Mouse (Mus musculus) layer of hippocampus, adult 18-20 months (tissue): Measurements from ENCODE around the gene Mmab. TPM values are rescaled to one million over a fixed set of nuclear protein-coding genes. Genes with fewer than 3 reads are reported as not detected.

ENCODE experiments used
- DNase-seq, 2 experiments: peaks; one replicate each; pipeline ENCODE4 v3.0.0; 2022; ENCODE audit warnings: low spot score in 2 of 2
- total RNA-seq, 2 experiments: library from RNA; stranded (reverse); gene quantifications; 2 replicates each; pipeline ENCODE4 v1.2.3; 2021

Gene Mmab
- total RNA-seq, 2 experiments from 2014 or later: 21.7 to 22.2 TPM

DNA sequence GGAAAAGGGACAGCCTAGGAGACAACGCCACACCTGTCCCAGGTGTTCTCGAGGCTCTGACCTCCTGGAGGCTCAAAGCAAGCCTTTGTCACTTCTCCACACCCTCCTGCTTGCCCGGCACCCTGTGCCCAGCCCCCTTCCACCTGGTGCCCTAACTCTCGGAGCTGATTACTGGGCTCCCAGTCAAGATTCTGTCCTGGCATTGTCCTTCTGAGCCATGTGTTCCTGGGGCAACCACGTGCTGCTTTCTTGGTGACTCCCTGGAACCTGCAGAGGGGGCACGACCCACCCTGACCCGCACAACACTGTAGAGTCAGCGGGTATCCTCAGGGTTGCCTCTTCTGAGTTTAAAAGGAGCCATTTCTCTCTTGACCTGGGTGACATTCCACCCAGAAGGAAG is 9.5 kb downstream of the Mmab start:
- DNase-seq: no peak

DNA sequence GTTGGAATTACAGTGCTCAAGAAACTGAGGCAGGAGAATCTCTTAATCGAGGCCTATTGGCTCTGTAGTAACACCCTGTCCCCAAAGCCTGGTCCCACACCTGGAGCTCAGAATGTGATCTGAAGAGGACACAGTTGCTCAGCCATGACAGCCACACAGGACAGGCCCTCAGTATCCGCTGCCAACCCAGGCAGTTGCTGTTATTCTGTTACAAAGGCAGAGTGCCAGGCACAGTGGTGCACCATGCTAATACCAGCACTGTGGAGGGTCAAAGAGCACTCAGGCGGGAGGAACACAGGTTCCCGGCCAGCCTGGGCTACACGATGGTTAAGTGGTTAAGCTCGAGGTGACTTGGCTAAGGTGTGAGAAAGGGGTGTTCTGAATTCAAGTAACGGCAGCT is 14.1 kb downstream of the Mmab start:
- no peak for DNase-seq

DNA sequence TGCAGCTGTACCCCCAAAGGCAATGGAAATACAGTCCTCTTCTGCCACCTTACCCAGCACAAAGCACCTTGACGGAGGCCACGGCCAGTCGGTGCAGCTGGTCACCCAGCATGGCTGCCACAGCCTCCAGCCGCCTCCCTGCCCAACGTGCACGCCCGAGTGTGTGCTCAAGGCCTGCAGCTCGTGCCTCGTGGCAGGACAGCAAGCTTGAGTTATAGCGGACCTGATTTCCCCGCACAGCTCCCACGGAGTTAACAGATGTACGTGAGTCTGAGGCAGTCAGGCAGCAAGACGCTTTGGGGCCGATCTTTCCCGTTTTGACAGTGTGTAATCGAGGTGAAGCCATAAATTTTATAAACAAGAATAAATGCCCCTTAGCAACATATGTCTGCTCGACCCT is 15.2 kb downstream of the Mmab start:
- DNase-seq: no peak

GRCm38 (mm10) chr5:114426732-114427131 is 17.1 kb downstream of the Mmab start:
- no peak for DNase-seq

GRCm38 (mm10) chr5:114423961-114424360 is 19.9 kb downstream of the Mmab start:
- no peak for DNase-seq

- DNase-seq: no peak
These were observed 21.3 kb downstream of the Mmab start for GRCm38 (mm10) chr5:114422591-114422990.

DNA sequence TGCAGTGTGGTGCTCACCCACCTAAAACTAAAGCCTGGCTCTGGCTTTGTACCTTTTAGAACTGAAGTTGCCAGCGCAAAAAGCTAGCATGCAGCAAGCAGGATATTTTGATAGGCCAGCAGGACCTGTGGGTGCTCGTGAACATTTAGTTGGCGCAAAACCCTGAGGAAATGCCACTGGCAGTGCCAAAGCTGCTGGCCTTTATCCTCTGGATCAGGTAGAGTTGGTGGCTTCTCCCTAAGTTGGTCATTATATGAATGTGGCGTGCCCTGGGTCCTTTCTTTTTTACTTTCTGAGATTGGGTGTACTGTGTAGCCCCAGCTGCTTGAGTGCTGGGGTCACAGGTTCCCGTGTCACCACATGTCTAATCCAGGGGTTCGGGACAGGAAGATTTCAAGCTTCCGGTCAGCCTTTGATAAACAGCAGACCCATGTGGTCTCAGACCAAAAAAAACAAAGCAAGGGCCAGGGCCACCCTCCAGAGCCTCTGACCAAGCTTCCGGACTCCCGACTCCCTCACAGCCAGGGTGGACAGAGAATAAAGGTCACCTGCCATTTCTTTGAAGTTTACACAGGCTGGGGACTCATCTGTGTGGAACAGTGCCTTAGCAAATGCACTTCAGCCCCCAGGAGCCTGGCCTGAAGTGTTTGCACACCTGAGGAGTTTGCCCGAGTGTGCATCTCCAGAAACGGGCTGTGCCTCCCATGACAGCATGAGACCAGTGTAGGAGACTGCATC is 22.1 kb downstream of the Mmab start:
- no peak for DNase-seq

GRCm38 (mm10) chr5:114418541-114418940 is 25.3 kb downstream of the Mmab start:
- DNase-seq: no peak

DNA sequence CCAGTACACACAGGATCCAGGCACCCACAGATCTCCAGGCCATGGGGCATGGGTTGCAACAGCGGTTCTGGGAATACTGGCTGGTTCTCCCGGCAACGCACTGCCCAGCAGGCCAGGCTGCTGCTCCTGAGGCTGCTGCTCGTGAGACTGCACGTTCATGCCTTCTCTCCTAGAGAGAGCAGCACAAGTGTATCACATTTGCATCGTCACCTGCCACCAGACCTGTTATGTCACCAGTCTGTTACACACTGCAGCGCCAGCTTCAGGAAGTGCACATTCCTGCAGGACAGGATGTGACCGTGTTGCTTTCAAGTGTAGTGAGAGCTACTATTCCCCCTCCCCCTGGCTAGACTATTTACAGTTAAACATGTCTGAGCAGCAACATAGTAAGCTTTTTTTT is 27.0 kb downstream of the Mmab start:
- DNase-seq: no peak

GRCm38 (mm10) chr5:114415606-114416005 is 28.3 kb downstream of the Mmab start:
- DNase-seq: no peak

DNA sequence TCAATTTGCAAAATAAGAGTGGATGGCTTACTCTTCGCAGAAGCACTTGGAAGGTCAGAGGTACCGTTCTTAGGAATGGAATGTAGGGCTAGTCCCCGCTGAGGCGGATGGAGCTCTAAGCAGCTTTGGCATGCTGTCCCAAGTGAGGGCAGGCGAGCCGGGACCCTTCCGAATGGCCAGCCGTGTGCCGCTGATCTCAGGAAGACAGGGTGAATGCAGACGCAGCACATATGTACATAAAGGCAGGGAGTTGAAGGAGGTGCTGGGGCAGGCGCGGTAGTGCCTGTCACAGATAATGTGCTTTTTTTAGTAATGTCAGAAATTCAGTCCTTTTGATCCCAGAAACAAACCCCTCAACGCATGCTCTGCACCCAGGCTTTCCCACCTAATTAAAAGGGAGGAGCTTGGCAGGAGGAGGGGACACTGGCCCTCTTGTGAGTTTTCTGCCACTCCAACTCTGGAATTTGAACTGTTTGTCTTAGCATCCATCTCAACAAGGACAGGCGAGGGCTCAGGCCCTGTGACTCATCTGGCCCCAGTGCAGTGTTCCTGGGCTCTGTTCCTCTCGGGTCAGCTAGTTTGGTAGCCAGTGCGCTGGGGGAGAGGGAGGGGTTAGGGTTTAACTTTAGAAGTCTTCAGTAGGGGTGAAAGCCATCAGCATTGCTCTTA is 30.7 kb downstream of the Mmab start:
- DNase-seq: no peak

DNA sequence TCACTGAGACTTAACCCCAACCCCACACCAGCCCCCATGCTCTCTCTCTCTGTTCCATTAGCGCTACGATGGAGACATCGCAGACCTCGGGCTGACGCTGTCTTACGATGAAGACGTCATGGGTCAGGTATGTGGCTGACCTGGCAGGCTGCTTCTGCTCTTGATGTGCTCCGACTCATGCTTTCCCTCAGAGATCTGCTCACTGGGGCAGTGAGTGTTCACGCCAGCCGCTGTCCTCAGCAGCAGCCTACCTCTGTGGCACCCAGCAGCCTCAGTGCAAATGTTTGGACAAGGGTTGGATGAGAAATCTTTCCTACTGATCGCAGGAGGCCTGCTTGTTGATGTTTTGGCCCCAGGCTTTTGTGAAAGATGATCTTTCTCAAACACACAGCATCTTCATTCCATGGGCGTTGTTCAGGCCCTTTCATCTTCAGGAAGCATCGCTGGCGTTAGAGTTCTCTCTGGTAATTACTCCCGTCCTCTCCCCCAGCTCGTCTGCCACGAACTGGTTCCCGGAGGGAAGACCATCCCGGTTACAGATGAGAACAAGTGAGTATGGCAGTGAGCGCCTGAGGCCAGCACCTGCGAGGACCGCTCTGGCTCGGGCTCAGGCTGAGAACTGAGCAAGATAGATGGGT is 31.4 kb downstream of the Mmab start:
- DNase-seq: no peak

DNA sequence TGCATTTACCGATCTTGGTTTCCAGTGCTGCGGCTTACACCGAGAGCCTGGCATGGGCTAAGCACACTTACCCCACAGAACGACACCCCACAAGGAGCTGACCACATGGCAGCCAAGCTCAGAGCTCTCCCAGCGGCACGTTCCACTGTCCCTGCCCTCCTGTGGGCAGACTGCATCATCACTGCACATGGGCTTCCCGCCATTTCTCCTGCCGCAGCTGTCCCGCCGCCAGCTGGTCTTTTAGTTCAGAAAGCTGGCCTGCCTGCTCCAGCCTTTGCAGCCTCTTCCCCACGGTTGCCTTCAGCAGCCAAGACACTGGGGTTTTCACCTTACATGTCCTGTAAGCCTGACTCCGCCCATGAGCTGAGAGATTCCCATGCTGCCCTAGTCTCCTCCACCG is 33.4 kb downstream of the Mmab start:
- DNase-seq: no peak

DNA sequence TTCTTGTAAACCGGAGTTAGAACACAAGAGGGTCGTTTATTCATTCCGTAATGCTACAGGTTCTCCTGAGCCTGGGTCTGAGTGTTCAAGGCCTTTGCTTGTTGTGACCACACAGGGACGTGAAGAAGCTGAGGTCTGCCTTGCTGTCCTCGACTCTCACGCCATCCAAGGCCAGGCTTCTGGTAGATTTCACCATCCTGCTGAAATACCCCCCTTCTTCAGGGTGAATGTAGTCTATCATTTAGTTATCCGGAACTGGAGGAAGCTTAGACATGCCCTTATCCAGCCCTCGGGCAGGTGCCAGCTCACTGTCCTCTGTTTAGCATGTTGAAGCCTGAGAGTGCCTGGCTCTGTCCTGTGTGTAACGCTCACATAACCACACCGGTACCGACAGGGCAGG is 35.0 kb downstream of the Mmab start:
- DNase-seq: no peak

DNA sequence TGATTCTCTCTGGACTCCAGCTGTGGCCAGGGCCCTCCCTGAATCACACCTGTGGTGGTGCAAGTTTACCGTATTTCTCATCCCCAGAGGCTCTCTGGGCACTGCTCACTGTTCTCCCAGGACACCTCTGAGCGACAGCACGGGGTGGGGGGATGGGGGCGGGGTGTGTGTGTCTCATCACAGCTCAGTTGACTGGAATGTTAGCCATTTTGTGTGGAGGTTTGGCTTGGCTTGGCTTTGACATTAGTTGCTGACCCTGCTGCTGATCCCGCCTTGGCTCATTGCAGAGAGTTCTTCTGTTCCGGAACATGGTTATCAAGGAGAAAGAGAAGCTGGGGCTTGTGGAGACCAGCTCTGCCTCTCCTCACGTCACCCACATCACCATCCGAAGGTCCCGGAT is 36.0 kb downstream of the Mmab start:
- DNase-seq: no peak

GRCm38 (mm10) chr5:114407269-114407668 is 36.6 kb downstream of the Mmab start:
- DNase-seq: no peak

DNA sequence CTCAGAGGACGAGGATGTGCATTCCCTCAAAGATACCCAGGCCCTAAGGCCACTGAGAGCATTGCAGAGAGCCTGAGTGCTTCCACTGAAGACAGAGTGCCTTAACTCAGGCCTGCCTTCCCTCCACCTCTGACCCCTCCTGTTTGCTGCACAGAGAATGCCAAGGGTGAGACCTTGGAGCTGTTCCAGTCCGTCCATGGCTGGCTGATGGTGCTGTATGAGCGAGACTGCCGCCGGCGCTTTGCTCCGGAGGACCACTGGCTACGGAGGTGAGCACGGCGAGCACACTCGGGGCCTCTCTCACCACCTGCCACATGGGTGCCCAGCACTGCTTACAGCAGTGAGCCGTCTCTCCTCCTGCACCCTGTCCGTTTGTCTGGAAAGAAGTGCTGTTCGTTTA is 37.3 kb downstream of the Mmab start:
- DNase-seq: no peak

DNA sequence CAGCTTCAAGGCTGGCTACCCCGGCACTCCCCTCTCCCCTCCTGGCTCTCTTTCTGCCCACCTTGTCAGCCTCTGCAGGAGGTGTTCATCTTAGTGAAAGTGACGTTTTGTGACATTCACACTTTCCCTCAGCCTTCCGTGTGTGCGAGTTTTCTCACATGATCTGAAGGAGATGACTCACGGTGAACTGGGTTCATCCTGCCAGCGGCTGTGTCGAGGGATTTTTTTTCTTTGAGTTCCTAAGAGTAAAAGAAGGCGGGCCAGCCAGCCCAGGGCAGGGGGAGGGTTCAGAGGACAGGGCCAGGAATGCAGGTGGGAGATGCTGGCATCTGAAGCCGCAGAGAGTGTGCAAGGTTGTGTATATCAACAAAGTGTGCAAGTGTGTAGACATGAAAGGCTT is 50.7 kb downstream of the Mmab start:
- DNase-seq: no peak

- DNase-seq: no peak
These were observed 59.4 kb downstream of the Mmab start for GRCm38 (mm10) chr5:114384448-114384847.

DNA sequence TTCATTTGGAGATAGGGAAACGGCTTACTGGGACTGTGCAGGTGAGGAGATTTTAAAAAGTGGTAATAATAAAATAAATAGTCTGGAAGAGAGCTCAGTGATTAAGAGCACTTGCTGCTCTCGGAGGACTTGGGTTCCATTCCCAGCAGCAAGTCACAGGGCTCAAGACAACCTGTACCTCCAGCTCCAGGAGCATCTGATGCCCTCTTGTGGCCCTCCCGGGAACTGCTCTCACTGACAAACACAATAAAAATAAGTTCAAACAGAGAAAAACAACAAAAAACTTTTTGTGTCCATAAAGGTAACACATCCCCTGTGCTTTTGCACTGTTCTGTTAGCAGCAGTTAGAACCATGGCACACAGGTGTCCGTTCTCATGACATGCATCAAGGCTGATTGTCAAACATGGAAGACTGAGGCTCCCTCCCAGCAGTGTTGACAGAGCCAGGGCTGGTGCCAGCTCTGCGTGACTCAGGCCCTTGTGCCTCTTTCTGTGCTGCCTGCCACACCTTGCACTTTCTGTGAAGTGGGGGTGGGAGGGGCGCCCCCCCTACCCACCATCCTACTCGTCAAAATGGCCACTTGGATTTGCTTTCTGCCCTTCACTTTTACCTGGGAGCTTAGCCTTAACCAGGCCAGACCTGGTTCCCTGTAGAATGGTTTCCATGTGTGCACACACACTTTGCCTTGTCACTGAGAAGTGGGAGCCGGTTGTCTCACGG is 60.5 kb downstream of the Mmab start:
- DNase-seq: no peak
